8 mouse cellular contexts compared by ENCODE assay signal in genomic region chr16:5049774-5050234, GRCm38 (mm10). TPM values are rescaled to one million over a fixed set of nuclear protein-coding genes. Genes with fewer than 3 reads are reported as not detected.
A peak's percentile ranks its signal among the peaks of the same experiment; 100 is the strongest.
DNase-seq lines count a peak whose midpoint lies in the region; ATAC-seq lines count a peak whose summit lies in the region.

Gene Glyr1 (minus strand): TSS chr16:5049863.
Gene Ubn1 (plus strand): TSS chr16:5050057.

- intact Hi-C loops in heart, postnatal 14 days (cut with DNase I) = loop anchor here (2.0 to 5.0 kb wide), 2 partner anchors 37 to 97 kb away; partner anchors contain the start of genes Rogdi and Sec14l5

- DNase-seq in ES-CJ7 (ENCODE audit: low read depth, low spot score) = peak; percentile 99
- peak; percentile 99 for DNase-seq in cerebellum, adult 11 months
- DNase-seq in forebrain, embryonic 14.5 days (ENCODE audit: low spot score) = peak; percentile 100
- DNase-seq in heart, postnatal 14 days = peak; percentile 99
- peak; percentile 100 for DNase-seq in layer of hippocampus, adult 11-12 months (ENCODE audit: low spot score)
- peak; percentile 99 to 100 for DNase-seq in lung, adult 18-20 months
- DNase-seq in testis, postnatal 14 days (ENCODE audit: low spot score) = peak; percentile 100

- ATAC-seq in forebrain, embryonic 14.5 days = peak; percentile 100
- peak; percentile 100 for ATAC-seq in neural tube, embryonic 15.5 days (ENCODE audit: low FRiP score)

- peak within 1 kb of the TSS; percentile 94 for H3K9ac ChIP-seq in forebrain, embryonic 14.5 days (ENCODE audit: low read length)
- H3K9ac ChIP-seq in neural tube, embryonic 15.5 days (replicated peaks) = peak within 1 kb of the TSS; percentile 91

- H3K4me3 ChIP-seq in forebrain, embryonic 14.5 days (ENCODE audit: low read depth, low read length) = peak within 1 kb of the TSS; percentile 96
- H3K4me3 ChIP-seq in neural tube, embryonic 15.5 days (replicated peaks) = peak within 1 kb of the TSS; percentile 98

- peak within 1 kb of the TSS; percentile 94 for H3K27ac ChIP-seq in forebrain, embryonic 14.5 days (ENCODE audit: low read depth, low read length)
- peak within 1 kb of the TSS; percentile 97 for H3K27ac ChIP-seq in neural tube, embryonic 15.5 days (replicated peaks)

- H3K9me3 ChIP-seq in forebrain, embryonic 14.5 days (replicated peaks; ENCODE audit: control insufficient read depth, low read length) = no peaks in the 10 kb centered on the region
- no peaks in the 10 kb centered on the region for H3K9me3 ChIP-seq in neural tube, embryonic 15.5 days (replicated peaks)

- H3K36me3 ChIP-seq in forebrain, embryonic 14.5 days (ENCODE audit: control insufficient read depth, insufficient read depth, low read length) = peaks cover 39% of the 10 kb centered on the region
- H3K36me3 ChIP-seq in neural tube, embryonic 15.5 days = peaks cover 29% of the 10 kb centered on the region

- under 1% methylated on average over 56 of the region's 56 CpGs for WGBS in forebrain, embryonic 14.5 days
- under 1% methylated on average over 49 of the region's 56 CpGs for WGBS in neural tube, embryonic 15.5 days

- H3K27me3 ChIP-seq in forebrain, embryonic 14.5 days (replicated peaks; ENCODE audit: control insufficient read depth, insufficient read depth, low read length) = no peaks in the 10 kb centered on the region
- no peaks in the 10 kb centered on the region for H3K27me3 ChIP-seq in neural tube, embryonic 15.5 days (replicated peaks)

- H3K4me1 ChIP-seq in forebrain, embryonic 14.5 days (ENCODE audit: control insufficient read depth, insufficient read depth, low read length) = peaks cover 19% of the 10 kb centered on the region
- H3K4me1 ChIP-seq in neural tube, embryonic 15.5 days = peaks cover 42% of the 10 kb centered on the region

- H3K4me2 ChIP-seq in forebrain, embryonic 14.5 days (ENCODE audit: low read length) = peak within 1 kb of the TSS; percentile 97
- H3K4me2 ChIP-seq in neural tube, embryonic 15.5 days = peak within 1 kb of the TSS; percentile 94

RNA-seq across cellular contexts. Expression of gene Glyr1, which starts in this region (rescaled TPM):
- 120 and 123 TPM in 2 replicates for polyA plus RNA-seq in forebrain, embryonic 14.5 days (2014; fragmentation: Nextera tagmentation; extraction: Ambion mirVana)
- total RNA-seq in heart, postnatal 14 days (2021) = 10 to 100 TPM; 50.9 to 51.0 TPM
- 170 and 172 TPM in 2 replicates for polyA plus RNA-seq in neural tube, embryonic 15.5 days (2015; fragmentation: Nextera tagmentation; extraction: Ambion mirVana)

RNA-seq across cellular contexts. Expression of gene Ubn1, which starts in this region (rescaled TPM):
- 14.3 and 16.2 TPM in 2 replicates for polyA plus RNA-seq in forebrain, embryonic 14.5 days (2014; fragmentation: Nextera tagmentation; extraction: Ambion mirVana)
- 10 to 100 TPM; 32.9 to 34.6 TPM for total RNA-seq in heart, postnatal 14 days (2021)
- 11.1 and 14.6 TPM in 2 replicates for polyA plus RNA-seq in neural tube, embryonic 15.5 days (2015; fragmentation: Nextera tagmentation; extraction: Ambion mirVana)

Comparison
In these comparisons a context has a peak if more than half of its experiments do, and no peak if none do; other contexts are left out.
1. Peak in every context shown above with its lines: DNase-seq, ATAC-seq, H3K4me3 ChIP-seq and H3K27ac ChIP-seq.